Mouse (Mus musculus): ENCODE data around the gene Rexo4. TPM values are rescaled to one million over a fixed set of nuclear protein-coding genes. Genes with fewer than 3 reads are reported as not detected.

The Rexo4 gene
- polyA plus RNA-seq, 1 experiment from 2014 or later = 50.6 TPM

GRCm38 (mm10) chr2:26920190-26920855 lies 43.9 kb downstream of the Rexo4 start:
- H3K4me1 ChIP-seq (ENCODE audit: control insufficient read depth, insufficient read depth, low read length) = 0 out of 2 replicates have a peak, but pooled peaks cover 2% of the 10 kb centered on the region
- H3K9ac ChIP-seq (replicated peaks; ENCODE audit: low read length) = no peak overlapping the region
- H3K4me2 ChIP-seq (ENCODE audit: low read depth, low read length) = no peak overlapping the region
- H3K27me3 ChIP-seq (ENCODE audit: control insufficient read depth, insufficient read depth, low read length) = no peaks in the 10 kb centered on the region
- H3K4me3 ChIP-seq (ENCODE audit: low read depth, low read length) = no peak overlapping the region
- DNase-seq (ENCODE audit: low spot score) (no peak), ATAC-seq (replicated peaks; ENCODE audit: insufficient number of reproducible peaks, low FRiP score, low TSS enrichment, low read depth) (no peak)
- WGBS = 90% methylated on average over 6 of the region's 6 CpGs
- peaks cover 18% of the 10 kb centered on the region for H3K36me3 ChIP-seq (replicated peaks; ENCODE audit: control insufficient read depth, insufficient read depth, low read depth, low read length)
- H3K9me3 ChIP-seq (replicated peaks; ENCODE audit: control insufficient read depth, low read length) = no peaks in the 10 kb centered on the region
- no peak overlapping the region for H3K27ac ChIP-seq (replicated peaks; ENCODE audit: low read depth, low read length)

GRCm38 (mm10) chr2:26919684-26920083 lies 44.5 kb downstream of the Rexo4 start:
- 0 out of 2 replicates have a peak, but pooled peaks cover 2% of the 10 kb centered on the region for H3K4me1 ChIP-seq (ENCODE audit: control insufficient read depth, insufficient read depth, low read length)
- no peak overlapping the region for H3K4me3 ChIP-seq (ENCODE audit: low read depth, low read length)
- no peak overlapping the region for H3K9ac ChIP-seq (replicated peaks; ENCODE audit: low read length)
- H3K9me3 ChIP-seq (replicated peaks; ENCODE audit: control insufficient read depth, low read length) = no peaks in the 10 kb centered on the region
- H3K27me3 ChIP-seq (ENCODE audit: control insufficient read depth, insufficient read depth, low read length) = no peaks in the 10 kb centered on the region
- WGBS = 95% methylated on average over 3 of the region's 3 CpGs
- DNase-seq (ENCODE audit: low spot score) (no peak), ATAC-seq (replicated peaks; ENCODE audit: insufficient number of reproducible peaks, low FRiP score, low TSS enrichment, low read depth) (no peak)
- no peak overlapping the region for H3K4me2 ChIP-seq (ENCODE audit: low read depth, low read length)
- H3K36me3 ChIP-seq (replicated peaks; ENCODE audit: control insufficient read depth, insufficient read depth, low read depth, low read length) = peaks cover 17% of the 10 kb centered on the region
- no peak overlapping the region for H3K27ac ChIP-seq (replicated peaks; ENCODE audit: low read depth, low read length)

DNA sequence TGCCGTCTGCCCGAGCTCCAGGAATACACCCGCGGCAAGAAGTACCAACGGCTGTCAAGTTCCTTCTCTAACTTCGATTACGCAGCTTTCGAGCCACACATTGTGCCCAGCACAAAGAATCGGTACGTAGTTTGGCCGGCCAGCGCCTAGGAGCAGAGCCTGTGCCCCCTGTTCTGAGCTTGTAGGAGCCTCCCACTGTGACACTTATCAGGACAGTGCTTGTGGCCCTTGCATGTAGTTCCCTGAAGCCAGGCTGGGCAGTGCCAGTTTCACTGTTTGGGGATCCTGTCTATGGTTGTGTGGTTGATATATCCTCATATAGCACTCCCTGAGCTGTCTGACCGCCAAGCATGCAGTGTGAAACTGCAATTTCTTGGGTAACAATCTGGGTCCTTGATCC lies 47.4 kb downstream of the Rexo4 start:
- Histone ChIP-seq H3K4me2 (ENCODE audit: low read depth, low read length) (peak overlapping the region; percentile 75), H3K27ac (replicated peaks; ENCODE audit: low read depth, low read length) (peak overlapping the region; percentile 47; the same call in 1 of the 2 replicates)
- WGBS = 4% methylated on average over 13 of the region's 13 CpGs

DNA sequence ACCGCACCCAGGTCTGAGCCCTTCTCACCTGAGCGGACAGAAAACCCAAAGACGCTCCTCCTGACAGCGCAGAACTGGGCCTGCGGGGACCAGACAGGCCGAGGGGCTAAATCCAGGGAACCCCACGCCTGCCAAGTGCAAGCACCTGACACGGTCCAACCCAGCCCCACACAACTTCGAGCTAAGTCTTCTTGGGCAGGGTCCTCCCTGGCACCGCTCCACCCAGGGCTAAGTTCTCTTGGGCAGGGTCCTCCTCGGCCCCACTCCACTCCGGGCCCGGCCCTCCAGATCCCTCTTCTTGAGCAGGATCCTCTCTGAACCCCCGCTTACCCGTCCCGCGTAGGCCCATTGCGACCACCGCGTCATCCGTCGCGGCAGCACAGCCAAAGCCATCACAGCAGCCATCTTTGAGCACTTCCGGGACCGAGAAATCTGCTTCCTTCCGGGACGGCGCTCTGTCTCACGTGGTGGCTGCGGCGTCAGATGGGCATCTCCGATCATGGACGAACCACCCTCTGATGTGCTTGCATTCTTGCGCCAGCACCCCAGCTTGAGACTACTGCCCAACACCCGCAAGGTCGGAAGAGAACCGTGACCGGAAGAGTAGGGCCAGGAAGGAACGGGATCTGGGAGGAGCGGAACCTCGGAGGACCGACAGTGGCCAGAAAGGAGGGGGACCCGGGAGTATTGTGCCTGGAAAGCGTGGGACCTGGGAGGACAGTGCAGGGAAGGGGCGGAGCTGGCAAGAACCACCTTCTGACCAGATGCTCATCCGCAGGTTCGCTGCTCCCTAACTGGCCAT lies 48.1 kb downstream of the Rexo4 start, which contains the start of the genes Surf2 and Surf1:
Gene Surf2, plus strand, starts transcription at position 441 of the 802 bp plus-strand sequence.
Gene Surf1, minus strand, starts transcription at position 604 of the 802 bp plus-strand sequence.
- ATAC-seq (replicated peaks; ENCODE audit: insufficient number of reproducible peaks, low FRiP score, low TSS enrichment, low read depth) (peak; percentile 42; the same call in 1 of the 2 replicates), DNase-seq (ENCODE audit: low spot score) (peak; percentile 86)
- Histone ChIP-seq H3K4me3 (ENCODE audit: low read depth, low read length) (peak within 1 kb of the TSS; percentile 75), H3K27ac (replicated peaks; ENCODE audit: low read depth, low read length) (peak within 1 kb of the TSS; percentile 47; the same call in 1 of the 2 replicates), H3K9ac (replicated peaks; ENCODE audit: low read length) (peak within 1 kb of the TSS; percentile 64), H3K27me3 (ENCODE audit: control insufficient read depth, insufficient read depth, low read length) (no peaks in the 10 kb centered on the region), H3K4me2 (ENCODE audit: low read depth, low read length) (peak within 1 kb of the TSS; percentile 75), H3K36me3 (replicated peaks; ENCODE audit: control insufficient read depth, insufficient read depth, low read depth, low read length) (peaks cover 18% of the 10 kb centered on the region), H3K4me1 (ENCODE audit: control insufficient read depth, insufficient read depth, low read length) (0 out of 2 replicates have a peak, but pooled peaks cover 2% of the 10 kb centered on the region), H3K9me3 (replicated peaks; ENCODE audit: control insufficient read depth, low read length) (no peaks in the 10 kb centered on the region)
- WGBS = 2% methylated on average over 47 of the region's 47 CpGs

More for the DNA sequence above, 47.4 kb downstream of the Rexo4 start:
- H3K27me3 ChIP-seq (ENCODE audit: control insufficient read depth, insufficient read depth, low read length) = no peaks in the 10 kb centered on the region
- peak overlapping the region; percentile 75 for H3K4me3 ChIP-seq (ENCODE audit: low read depth, low read length)
- ATAC-seq (replicated peaks; ENCODE audit: insufficient number of reproducible peaks, low FRiP score, low TSS enrichment, low read depth) (0 out of 2 replicates have a peak, but pooled peaks have one; percentile 4), DNase-seq (ENCODE audit: low spot score) (no peak)
- 0 out of 2 replicates have a peak, but pooled peaks cover 2% of the 10 kb centered on the region for H3K4me1 ChIP-seq (ENCODE audit: control insufficient read depth, insufficient read depth, low read length)
- peak overlapping the region; percentile 64 for H3K9ac ChIP-seq (replicated peaks; ENCODE audit: low read length)
- peaks cover 18% of the 10 kb centered on the region for H3K36me3 ChIP-seq (replicated peaks; ENCODE audit: control insufficient read depth, insufficient read depth, low read depth, low read length)
- no peaks in the 10 kb centered on the region for H3K9me3 ChIP-seq (replicated peaks; ENCODE audit: control insufficient read depth, low read length)

GRCm38 (mm10) chr2:26914148-26914941 lies 49.8 kb downstream of the Rexo4 start:
- Histone ChIP-seq H3K4me1 (ENCODE audit: control insufficient read depth, insufficient read depth, low read length) (0 out of 2 replicates have a peak, but pooled peaks cover 2% of the 10 kb centered on the region), H3K27ac (replicated peaks; ENCODE audit: low read depth, low read length) (no peak overlapping the region), H3K36me3 (replicated peaks; ENCODE audit: control insufficient read depth, insufficient read depth, low read depth, low read length) (peaks cover 16% of the 10 kb centered on the region), H3K4me2 (ENCODE audit: low read depth, low read length) (no peak overlapping the region), H3K4me3 (ENCODE audit: low read depth, low read length) (no peak overlapping the region), H3K9ac (replicated peaks; ENCODE audit: low read length) (no peak overlapping the region), H3K9me3 (replicated peaks; ENCODE audit: control insufficient read depth, low read length) (no peaks in the 10 kb centered on the region), H3K27me3 (ENCODE audit: control insufficient read depth, insufficient read depth, low read length) (no peaks in the 10 kb centered on the region)
- no peak for DNase-seq (ENCODE audit: low spot score)
- 62% methylated on average over 8 of the region's 8 CpGs for WGBS
- no peak for ATAC-seq (replicated peaks; ENCODE audit: insufficient number of reproducible peaks, low FRiP score, low TSS enrichment, low read depth)

DNA sequence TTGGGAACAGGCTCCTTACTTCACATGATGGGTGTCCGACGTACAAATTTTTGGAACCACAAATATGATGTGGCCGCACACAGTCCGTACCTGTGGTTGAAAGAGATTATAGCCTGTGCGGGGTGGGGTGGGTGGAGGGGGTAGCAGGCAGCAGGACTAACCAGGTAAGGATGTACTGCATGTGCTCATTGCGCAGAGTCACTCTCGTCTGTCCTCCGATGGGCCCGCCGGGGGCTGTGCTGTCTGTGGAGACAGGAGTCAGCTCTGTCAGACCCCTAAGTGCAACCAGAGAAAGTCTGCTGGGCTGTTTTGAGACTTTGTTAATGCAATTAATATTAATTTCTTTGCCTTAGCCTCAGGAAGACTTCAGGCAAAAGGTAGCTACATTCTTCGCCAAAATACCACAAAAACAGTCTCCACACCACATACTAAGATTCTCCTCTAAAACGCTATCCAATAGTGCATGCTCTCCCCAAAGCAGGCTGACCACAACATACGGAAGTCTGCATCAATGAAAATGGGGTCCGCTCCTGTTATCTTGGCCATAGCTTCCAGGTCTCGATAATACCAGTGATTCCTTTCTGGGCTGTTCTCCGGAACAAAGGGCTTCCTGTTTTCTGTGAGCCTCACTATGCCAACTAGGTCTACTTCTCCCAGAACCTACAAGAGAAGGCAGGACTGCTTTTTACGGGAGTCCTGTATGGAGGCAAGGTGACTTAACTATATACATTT lies 50.6 kb downstream of the Rexo4 start:
- Histone ChIP-seq H3K9me3 (replicated peaks; ENCODE audit: control insufficient read depth, low read length) (no peaks in the 10 kb centered on the region), H3K4me2 (ENCODE audit: low read depth, low read length) (no peak overlapping the region), H3K27me3 (ENCODE audit: control insufficient read depth, insufficient read depth, low read length) (no peaks in the 10 kb centered on the region), H3K36me3 (replicated peaks; ENCODE audit: control insufficient read depth, insufficient read depth, low read depth, low read length) (peaks cover 12% of the 10 kb centered on the region), H3K4me3 (ENCODE audit: low read depth, low read length) (no peak overlapping the region), H3K4me1 (ENCODE audit: control insufficient read depth, insufficient read depth, low read length) (0 out of 2 replicates have a peak, but pooled peaks cover 2% of the 10 kb centered on the region), H3K27ac (replicated peaks; ENCODE audit: low read depth, low read length) (no peak overlapping the region), H3K9ac (replicated peaks; ENCODE audit: low read length) (no peak overlapping the region)
- no peak for ATAC-seq (replicated peaks; ENCODE audit: insufficient number of reproducible peaks, low FRiP score, low TSS enrichment, low read depth)
- 82% methylated on average over 17 of the region's 17 CpGs for WGBS
- no peak for DNase-seq (ENCODE audit: low spot score)

DNA sequence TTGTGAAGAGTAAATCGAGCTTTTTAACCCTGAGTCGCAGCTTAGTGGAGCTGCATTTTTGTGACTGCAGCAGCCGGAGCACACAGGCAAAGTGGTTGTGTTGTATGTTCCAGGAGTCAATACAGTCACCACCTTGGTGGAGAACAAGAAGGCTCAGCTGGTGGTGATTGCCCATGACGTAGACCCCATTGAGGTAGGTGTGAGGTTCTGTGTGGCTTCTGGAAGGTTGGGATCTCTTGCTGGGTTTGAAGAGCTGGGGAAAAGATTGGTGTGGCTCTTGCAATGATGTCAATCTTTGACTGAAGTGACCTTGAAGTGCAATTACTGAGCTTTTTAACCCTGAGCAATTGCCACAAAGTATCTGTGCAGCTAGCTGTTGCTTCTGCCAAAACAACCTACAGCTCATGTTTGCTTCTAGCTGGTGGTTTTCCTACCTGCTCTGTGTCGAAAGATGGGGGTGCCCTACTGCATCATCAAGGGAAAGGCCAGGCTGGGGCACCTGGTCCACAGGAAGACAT lies 51.9 kb downstream of the Rexo4 start:
- H3K36me3 ChIP-seq (replicated peaks; ENCODE audit: control insufficient read depth, insufficient read depth, low read depth, low read length) = peaks cover 14% of the 10 kb centered on the region
- no peaks in the 10 kb centered on the region for H3K9me3 ChIP-seq (replicated peaks; ENCODE audit: control insufficient read depth, low read length)
- no peak for ATAC-seq (replicated peaks; ENCODE audit: insufficient number of reproducible peaks, low FRiP score, low TSS enrichment, low read depth)
- H3K9ac ChIP-seq (replicated peaks; ENCODE audit: low read length) = peak overlapping the region; percentile 92
- peak overlapping the region; percentile 79 for H3K4me2 ChIP-seq (ENCODE audit: low read depth, low read length)
- H3K4me3 ChIP-seq (ENCODE audit: low read depth, low read length) = peak overlapping the region; percentile 87
- no peaks in the 10 kb centered on the region for H3K27me3 ChIP-seq (ENCODE audit: control insufficient read depth, insufficient read depth, low read length)
- 0 out of 2 replicates have a peak, but pooled peaks cover 1% of the 10 kb centered on the region for H3K4me1 ChIP-seq (ENCODE audit: control insufficient read depth, insufficient read depth, low read length)
- DNase-seq (ENCODE audit: low spot score) = no peak
- WGBS = 73% methylated on average over 5 of the region's 5 CpGs
- no peak overlapping the region for H3K27ac ChIP-seq (replicated peaks; ENCODE audit: low read depth, low read length)
